Mouse (Mus musculus) regulatory T cell (primary cell): ENCODE data around the gene Bmp15.

Source experiments
- in situ Hi-C: fragments of 300-600 bp; cut with MboI, MseI; formaldehyde crosslinking; loops from one replicate; pipeline ENCODE4 v1.15.1; 2025; ENCODE audit warnings: high pct_unique_total_duplicates

The Bmp15 gene

DNA sequence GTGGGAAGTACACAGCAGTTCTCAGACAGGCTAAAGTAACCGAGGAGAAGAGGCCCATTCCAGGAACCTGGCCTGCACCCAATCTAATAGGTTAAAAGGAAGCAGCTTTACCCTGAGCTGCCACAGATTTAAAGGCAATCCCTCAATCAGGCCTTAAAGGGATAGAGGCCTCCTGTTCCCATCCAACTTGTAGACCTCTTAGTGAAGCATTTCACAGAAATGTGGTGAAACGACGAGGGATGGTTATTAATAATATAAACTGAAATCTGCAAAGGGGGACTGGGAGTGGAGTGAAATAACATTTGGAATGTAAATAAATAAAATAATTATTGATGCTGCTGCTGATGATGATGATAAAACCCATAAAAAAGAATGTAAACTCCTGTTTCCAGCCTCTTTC is at the start of gene Bmp15:
Bmp15 (minus strand) TSS at position 101 of the 400 bp plus-strand sequence.
- in situ Hi-C loops: no loop called here

GRCm38 (mm10) chrX:6368822-6369221 is 48.3 kb upstream of the Bmp15 start:
- in situ Hi-C loops: no loop called here

GRCm38 (mm10) chrX:6357503-6358114 is 37.1 kb upstream of the Bmp15 start:
- in situ Hi-C loops: no loop called here

GRCm38 (mm10) chrX:6356876-6357275 is 36.4 kb upstream of the Bmp15 start:
- in situ Hi-C loops: no loop called here

GRCm38 (mm10) chrX:6345273-6345959 is 24.9 kb upstream of the Bmp15 start:
- in situ Hi-C loops: no loop called here

DNA sequence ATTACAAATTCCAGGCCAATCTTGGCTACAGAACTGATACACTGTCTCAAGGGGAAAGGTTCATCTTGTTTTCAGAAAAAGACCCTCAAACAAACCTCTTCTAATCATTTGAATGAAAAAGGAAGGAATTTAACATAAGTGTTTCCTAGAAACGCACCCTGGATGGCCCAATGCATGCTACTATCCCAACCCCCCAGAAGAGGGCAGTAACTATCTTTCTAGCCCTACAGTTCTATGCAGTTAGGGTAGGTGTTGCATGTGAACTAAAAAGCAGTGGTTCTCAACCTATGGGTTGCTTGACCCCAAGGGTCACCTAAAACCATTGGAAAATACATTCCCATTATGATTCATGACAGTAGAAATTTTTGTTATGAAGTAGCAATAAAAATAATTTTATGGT is 3.5 kb upstream of the Bmp15 start:
- in situ Hi-C loops: no loop called here

- in situ Hi-C loops: no loop called here
Observed at GRCm38 (mm10) chrX:6317747-6318146, 2.8 kb downstream of the Bmp15 start.
